Mouse (Mus musculus): ENCODE measurements around the gene Pvr.

Pvr gene

GRCm38 (mm10) chr7:19920506-19921261, at the start of gene Pvr:
Gene Pvr, minus strand, starts transcription at chr7:19921160.
- DNase-seq (ENCODE audit: low read depth, low spot score): peak; percentile 81

DNA sequence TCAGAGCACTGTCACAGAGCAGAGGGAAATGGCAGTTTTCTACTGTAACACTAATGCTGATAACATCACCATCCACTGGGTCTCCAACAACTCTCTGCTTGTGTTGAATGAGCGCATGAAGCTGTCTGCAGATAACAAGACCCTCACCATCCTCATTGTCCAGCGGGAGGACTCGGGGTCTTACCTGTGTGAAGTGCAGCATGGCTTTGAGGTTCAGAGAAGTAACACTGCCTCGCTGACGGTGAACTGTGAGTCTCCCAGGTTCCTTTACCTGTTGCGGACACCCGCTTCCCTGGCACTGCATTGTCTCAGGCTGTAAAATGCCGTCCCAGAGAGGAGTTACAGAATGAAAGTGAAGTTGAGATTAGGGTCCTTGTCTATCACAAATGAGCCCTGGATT, 49.2 kb upstream of the Pvr start:
- no peak for DNase-seq (ENCODE audit: low read depth, low spot score)

- DNase-seq (ENCODE audit: low read depth, low spot score): no peak
Measured at GRCm38 (mm10) chr7:19969541-19970090, 48.7 kb upstream of the Pvr start.

DNA sequence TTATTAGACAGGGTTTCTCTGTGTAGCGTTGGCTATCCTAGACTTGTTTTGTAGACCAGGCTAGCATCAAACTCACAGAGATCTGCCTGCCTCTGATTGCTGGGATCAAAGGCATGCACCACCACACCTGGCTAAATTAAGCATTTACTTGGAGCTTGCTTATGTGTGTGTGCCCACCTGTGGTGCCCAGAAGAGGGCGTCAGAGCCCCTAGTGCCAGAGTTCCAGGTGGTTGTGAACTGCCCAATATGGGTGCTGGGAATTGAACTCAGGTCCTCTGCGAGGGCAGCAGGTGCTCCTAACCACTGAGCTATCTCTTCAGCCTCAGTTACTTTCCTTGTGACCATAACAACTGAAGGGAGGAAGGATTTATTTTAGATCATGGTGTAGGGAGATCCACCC, 48.1 kb upstream of the Pvr start:
- no peak for DNase-seq (ENCODE audit: low read depth, low spot score)

DNA sequence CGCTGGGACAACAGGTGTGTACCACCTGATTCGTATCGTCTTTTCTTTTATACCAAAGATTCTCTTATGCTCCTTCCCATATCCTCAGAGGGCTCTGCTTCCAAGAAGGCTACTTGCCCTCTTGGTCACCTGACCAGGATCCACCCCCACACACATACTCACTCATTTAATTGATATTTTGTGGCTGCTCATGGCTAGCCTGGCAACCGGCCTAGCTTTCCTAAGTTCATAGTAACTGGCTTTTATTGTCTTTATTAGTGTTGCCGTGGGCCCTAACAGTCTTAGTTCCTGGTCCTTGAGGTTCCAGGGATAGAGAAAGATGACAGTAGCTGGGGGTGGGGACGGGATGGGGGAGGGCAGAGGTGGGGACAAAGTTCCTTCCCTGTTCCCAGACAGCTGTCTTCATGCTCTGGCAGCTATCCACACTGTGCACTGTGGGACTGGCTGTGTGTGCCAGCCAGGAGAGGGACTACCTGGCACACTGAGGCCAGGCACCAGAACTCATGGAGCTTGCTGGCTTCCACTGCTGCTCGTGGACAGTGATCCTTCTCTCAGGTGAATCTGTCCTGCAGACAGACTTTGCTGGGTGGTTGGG, 44.1 kb upstream of the Pvr start, which contains the start of gene Ceacam20:
TSS of gene Ceacam20 (plus strand) at position 428 of the 595 bp plus-strand sequence.
- no peak for DNase-seq (ENCODE audit: low read depth, low spot score)

DNA sequence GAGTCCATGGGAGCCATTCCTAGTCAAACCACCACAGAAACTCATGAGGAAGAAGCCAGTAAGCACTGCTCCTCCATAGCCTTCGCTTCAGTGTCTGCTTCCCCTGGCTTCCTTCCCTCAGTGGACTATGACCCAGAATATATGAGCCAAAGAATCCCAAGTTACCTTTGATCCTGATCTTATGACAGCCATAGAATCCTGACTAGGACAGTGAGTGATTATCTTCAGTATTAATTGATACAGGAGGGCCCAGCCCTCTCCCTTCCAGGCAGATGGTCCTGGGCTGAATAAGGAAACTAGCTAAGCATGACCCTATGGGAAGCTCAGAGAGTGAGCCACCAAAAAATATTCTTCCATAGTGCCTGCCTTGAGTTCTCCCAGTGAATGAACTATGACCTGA, 41.5 kb upstream of the Pvr start:
- no peak for DNase-seq (ENCODE audit: low read depth, low spot score)

- DNase-seq (ENCODE audit: low read depth, low spot score): peak; percentile 83
Measured at GRCm38 (mm10) chr7:19956341-19956781, 35.4 kb upstream of the Pvr start.

DNA sequence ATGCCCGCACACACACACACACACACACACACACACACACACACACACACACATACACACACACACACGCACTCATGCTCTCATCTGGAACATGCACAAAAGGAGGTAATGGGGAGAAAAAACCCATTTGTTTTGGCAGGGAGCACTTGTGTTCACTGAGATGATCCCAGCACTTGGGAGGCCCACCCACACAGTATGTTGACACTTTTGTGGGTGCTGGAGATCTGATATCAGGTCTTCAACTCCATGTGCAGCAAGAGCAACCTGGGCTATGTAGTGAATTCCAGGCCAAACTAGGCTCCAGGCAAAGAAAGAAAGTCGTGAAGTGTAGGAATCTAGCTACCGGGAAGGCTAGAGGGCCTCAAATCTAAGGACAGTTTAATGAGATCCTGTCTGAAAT, 34.9 kb upstream of the Pvr start:
- DNase-seq (ENCODE audit: low read depth, low spot score): no peak

GRCm38 (mm10) chr7:19953054-19953453, 32.1 kb upstream of the Pvr start:
- DNase-seq (ENCODE audit: low read depth, low spot score): no peak

- DNase-seq (ENCODE audit: low read depth, low spot score): no peak
Measured at GRCm38 (mm10) chr7:19952320-19952986, 31.5 kb upstream of the Pvr start.

DNA sequence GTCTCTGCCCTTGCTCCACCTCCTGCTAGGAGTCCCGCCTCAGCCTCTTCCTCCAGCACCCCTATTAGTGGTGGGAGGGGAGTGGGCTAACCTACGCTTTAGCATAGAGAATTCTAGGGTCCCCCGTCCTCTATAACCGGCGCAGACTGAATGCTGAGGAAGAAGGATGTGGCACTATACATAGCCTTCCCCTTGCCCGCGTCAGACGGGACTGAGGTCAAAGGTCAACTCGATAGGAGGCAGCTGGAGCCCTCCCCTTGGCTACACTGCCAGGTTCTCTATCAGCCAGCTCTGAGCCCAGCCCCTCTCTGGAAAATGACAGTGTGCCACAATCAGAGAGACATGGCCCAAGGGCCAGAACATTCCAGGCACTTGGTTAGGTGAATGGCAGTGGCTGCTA, 29.6 kb upstream of the Pvr start, which contains the start of gene Igsf23:
TSS of gene Igsf23 (minus strand) at position 168 of the 400 bp plus-strand sequence.
- DNase-seq (ENCODE audit: low read depth, low spot score): peak; percentile 38

DNA sequence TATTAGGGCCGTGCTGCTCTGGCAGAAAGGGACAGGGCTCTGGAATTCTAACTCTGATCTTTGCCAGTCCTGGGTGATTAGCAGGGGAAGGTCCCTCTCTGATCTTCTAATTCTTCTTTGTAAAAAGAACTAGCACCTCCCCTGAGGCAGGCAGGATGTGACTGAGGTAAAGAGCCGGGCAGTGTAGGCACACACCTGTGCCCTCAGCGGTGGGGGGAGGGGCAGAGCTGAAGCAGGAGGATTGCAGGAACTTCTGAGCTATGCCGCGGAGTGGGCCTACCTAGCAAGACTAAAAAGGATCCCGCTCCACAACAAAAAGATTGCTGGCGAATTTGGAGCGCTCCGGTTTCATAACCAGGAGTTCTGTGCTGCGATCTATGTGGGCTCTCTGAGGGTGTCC, 29.0 kb upstream of the Pvr start:
- peak; percentile 67 for DNase-seq (ENCODE audit: low read depth, low spot score)

GRCm38 (mm10) chr7:19948956-19949355, 28.0 kb upstream of the Pvr start:
- peak; percentile 69 for DNase-seq (ENCODE audit: low read depth, low spot score)

DNA sequence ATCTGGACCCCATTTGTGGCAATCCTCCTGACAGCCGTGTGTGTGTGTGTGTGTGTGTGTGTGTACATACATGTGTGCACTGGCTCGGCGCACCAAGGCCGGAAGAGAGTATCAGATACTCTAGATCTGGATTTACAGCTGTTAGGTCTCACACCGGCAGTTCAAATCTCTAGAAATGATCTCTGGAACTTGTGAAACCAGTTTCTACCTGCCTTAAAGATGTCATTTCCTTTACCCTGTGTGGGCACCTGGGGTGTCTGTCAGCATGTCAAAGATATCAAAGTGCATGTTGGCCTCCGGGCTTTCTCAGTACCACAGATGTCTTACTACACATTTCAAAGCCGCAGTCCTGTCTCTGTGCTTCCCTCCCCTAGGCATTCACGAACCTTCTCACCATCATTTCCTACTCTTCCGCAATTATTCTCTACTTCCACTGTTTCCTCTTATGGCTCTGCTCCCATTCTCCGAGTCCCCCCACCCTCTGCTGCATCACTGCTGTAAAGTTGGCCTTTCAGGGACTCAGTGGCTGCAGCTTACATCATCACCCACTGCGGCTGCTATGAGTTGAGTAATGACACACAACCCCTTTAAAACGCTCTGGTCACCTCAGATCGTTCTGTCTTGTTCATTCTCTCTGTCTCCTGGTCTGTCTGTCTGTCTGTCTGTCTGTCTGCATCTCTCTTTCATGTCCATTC, 25.0 kb upstream of the Pvr start:
- DNase-seq (ENCODE audit: low read depth, low spot score): peak; percentile 89

- peak; percentile 59 for DNase-seq (ENCODE audit: low read depth, low spot score)
Measured at GRCm38 (mm10) chr7:19945201-19945600, 24.2 kb upstream of the Pvr start.

- peak; percentile 11 for DNase-seq (ENCODE audit: low read depth, low spot score)
Measured at GRCm38 (mm10) chr7:19944709-19945108, 23.7 kb upstream of the Pvr start.

DNA sequence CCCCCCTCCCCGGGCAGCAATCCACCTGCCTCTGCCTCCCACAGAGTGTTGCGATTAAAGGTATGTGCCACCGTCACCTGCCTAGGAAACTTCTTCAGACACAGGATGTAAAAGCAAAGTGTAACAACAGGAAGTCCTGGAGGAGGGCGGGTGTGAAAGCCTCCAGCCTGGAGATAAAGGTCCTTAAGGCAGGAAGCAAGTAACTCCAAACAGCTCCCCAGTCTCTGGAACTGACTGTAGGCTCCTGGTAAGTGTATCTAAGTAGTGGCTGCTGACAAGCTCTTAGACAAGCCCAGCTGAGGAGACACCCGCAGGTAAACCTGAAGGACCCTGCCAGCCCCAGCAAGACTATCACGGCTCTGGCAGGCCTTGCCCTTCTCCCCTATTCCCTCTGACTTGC, 19.3 kb upstream of the Pvr start:
- peak; percentile 88 for DNase-seq (ENCODE audit: low read depth, low spot score)

DNA sequence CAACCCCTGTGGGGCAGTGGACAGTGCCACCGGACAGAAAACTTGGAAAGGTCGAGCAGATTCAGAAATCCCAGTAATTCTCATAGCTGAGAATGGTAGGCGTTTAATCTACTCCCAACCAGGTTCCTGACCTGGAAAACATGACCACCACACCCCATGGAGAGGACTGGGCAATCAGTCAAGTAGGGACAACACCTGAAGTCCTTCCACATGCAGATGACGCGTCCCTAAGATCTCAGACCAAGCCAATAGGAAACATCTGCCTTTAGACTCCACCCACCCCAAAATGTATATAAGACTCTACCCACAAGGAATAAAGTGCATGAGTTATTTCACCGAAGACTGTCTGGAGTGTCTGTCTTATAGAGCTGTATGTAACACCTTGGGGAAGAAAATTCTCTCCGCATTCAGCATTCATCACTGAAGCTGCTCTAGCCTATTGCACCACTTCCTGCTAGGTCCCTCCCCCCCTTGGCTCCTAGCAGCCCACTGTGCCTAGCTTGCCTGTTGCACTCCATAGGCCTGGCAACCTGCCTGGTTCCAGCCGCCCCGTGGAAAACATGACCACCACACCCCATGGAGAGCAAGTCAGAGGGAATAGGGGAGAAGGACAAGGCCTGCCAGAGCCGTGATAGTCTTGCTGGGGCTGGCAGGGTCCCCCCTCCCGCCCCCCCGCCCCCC, 18.7 kb upstream of the Pvr start:
- DNase-seq (ENCODE audit: low read depth, low spot score): peak; percentile 83

GRCm38 (mm10) chr7:19937229-19937821, 16.4 kb upstream of the Pvr start:
- DNase-seq (ENCODE audit: low read depth, low spot score): peak; percentile 17

- no peak for DNase-seq (ENCODE audit: low read depth, low spot score)
Measured at GRCm38 (mm10) chr7:19935961-19936360, 15.0 kb upstream of the Pvr start.

All from CD4-positive helper T cell, adult 2 months (primary cell).